Mouse (Mus musculus) liver, adult 2 months (tissue): ENCODE data around the gene Ccdc62.

ENCODE experiments used
- CTCF ChIP-seq: fragments of 200-500 bp; IDR thresholded peaks from 2 replicates; pipeline ENCODE4 v1.5.1; 2011; ENCODE audit warnings: low read depth, low read length, control low read depth
- POLR2A ChIP-seq: fragments of 200-500 bp; IDR thresholded peaks from 2 replicates; pipeline ENCODE4 v1.6.1; 2011; ENCODE audit warnings: low read length, control low read depth; ENCODE audit not compliant: insufficient read depth; ENCODE audit errors: extremely low read depth

DNA sequence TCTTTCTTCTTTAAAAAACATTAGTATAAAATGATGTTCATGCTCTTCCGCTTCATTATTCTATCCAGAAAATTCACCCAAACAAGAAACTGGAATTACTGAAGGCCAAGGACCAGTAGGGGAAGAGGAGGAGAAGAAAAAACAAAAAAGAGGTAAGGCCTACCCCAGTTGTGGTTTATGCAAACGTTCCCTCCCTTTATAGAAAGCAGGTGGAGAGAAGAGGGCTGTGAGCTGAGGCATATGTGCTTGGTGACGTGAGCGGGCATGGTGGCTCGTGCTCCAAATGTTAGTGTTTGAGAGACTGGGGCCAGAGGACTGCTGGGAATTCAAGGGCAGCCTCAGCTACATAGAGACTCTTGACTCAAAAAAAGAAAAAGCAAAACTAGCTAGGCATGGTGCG, 8.4 kb upstream of the Ccdc62 start:
- TF ChIP-seq CTCF: no peak
- no peak for TF ChIP-seq POLR2A
